Comparison of ENCODE assay signal across 8 mouse cellular contexts in genomic region chr9:46015831-46016230, GRCm38 (mm10). TPM values are rescaled to one million over a fixed set of nuclear protein-coding genes. Genes with fewer than 3 reads are reported as not detected.
A peak's percentile ranks its signal among the peaks of the same experiment; 100 is the strongest.
DNase-seq lines count a peak whose midpoint lies in the region.

No protein-coding gene starts in this region.

- peak; percentile 44 for DNase-seq in layer of hippocampus, adult 11-12 months (ENCODE audit: low spot score)
- DNase-seq in layer of hippocampus, postnatal 14 days (ENCODE audit: low spot score in 2 of 2) = no peak
- DNase-seq in adrenal gland, postnatal 14 days = peak; percentile 70
- DNase-seq in gastrocnemius, postnatal 10 days = peak; percentile 68
- peak; percentile 42 to 71 for DNase-seq in kidney, adult 8-10 months
- DNase-seq in lung, postnatal 14 days = peak; percentile 71
- DNase-seq in frontal cortex, postnatal 36 days (ENCODE audit: low spot score in 2 of 2) = no peak
- no peak for DNase-seq in layer of hippocampus, postnatal 36 days

RNA-seq across cellular contexts. Expression of gene Sik3, which starts 3.2 kb away (rescaled TPM):
- 100 to 1,000 TPM; 104 to 118 TPM for total RNA-seq in layer of hippocampus, postnatal 14 days (2021)
- 53.9 and 56.6 TPM in 2 replicates for total RNA-seq in adrenal gland, postnatal 14 days (2021)
- 10 to 100 TPM; 52.7 to 52.9 TPM for total RNA-seq in gastrocnemius, postnatal 10 days (2021)
- 100 to 1,000 TPM; 129 to 141 TPM for total RNA-seq in layer of hippocampus, postnatal 36 days (2021)

RNA-seq across cellular contexts. Expression of gene Pafah1b2, which starts 3.3 kb away (rescaled TPM):
- total RNA-seq in layer of hippocampus, postnatal 14 days (2021) = 100 to 1,000 TPM; 196 to 238 TPM
- 132 and 135 TPM in 2 replicates for total RNA-seq in adrenal gland, postnatal 14 days (2021)
- 10 to 100 TPM; 62.5 to 73.1 TPM for total RNA-seq in gastrocnemius, postnatal 10 days (2021)
- total RNA-seq in layer of hippocampus, postnatal 36 days (2021) = 100 to 1,000 TPM; 227 to 234 TPM

Comparison
In these comparisons a context has a peak if more than half of its experiments do, and no peak if none do; other contexts are left out.
1. DNase-seq: peak in layer of hippocampus, adult 11-12 months (single experiment), adrenal gland, postnatal 14 days (single experiment), gastrocnemius, postnatal 10 days (single experiment), kidney, adult 8-10 months (2 of 2) and lung, postnatal 14 days (single experiment); none in layer of hippocampus, postnatal 14 days (0 of 2), frontal cortex, postnatal 36 days (0 of 2) and layer of hippocampus, postnatal 36 days (0 of 2).